Mouse (Mus musculus): ENCODE data around the gene Phactr4.

GRCm38 (mm10) chr4:132373820-132374219 lies 48.5 kb downstream of the Phactr4 start:
- TF ChIP-seq CTCF (IDR thresholded peaks at IDR 0.05 in 2 of 3, conservative IDR thresholded peaks at IDR 0.05 in 1 of 3; ENCODE audit: control insufficient read depth in 1 of 3, insufficient read depth in 1 of 3, low read depth in 2 of 3, low read length in 3 of 3, poor library complexity in 1 of 3, severe bottlenecking in 1 of 3) = no peak
- no peak for TF ChIP-seq UBTF (IDR thresholded peaks at IDR 0.05; ENCODE audit: borderline replicate concordance, insufficient read depth, low read depth, low read length)
- TF ChIP-seq HCFC1 (IDR thresholded peaks at IDR 0.05; ENCODE audit: low read depth, low read length) = no peak
- no peak for TF ChIP-seq TCF12 (IDR thresholded peaks at IDR 0.05; ENCODE audit: low read depth, low read length)
- TF ChIP-seq POLR2A (IDR thresholded peaks at IDR 0.05; ENCODE audit: control insufficient read depth in 1 of 2, insufficient read depth in 1 of 2, low read depth in 1 of 2, low read length in 2 of 2, poor library complexity in 1 of 2) = no peak
- no peak for TF ChIP-seq USF1 (IDR thresholded peaks at IDR 0.05; ENCODE audit: low read depth, low read length)
- no peak for TF ChIP-seq ZKSCAN1 (IDR thresholded peaks at IDR 0.05; ENCODE audit: low read depth, low read length)
- TF ChIP-seq CHD2 (IDR thresholded peaks at IDR 0.05; ENCODE audit: low read length) = no peak
- TF ChIP-seq EP300 (IDR thresholded peaks at IDR 0.05; ENCODE audit: low read depth in 1 of 2, low read length in 2 of 2) = no peak
- no peak for TF ChIP-seq E2F4 (IDR thresholded peaks at IDR 0.05; ENCODE audit: borderline replicate concordance, low read depth, low read length)
- TF ChIP-seq ZNF384 (IDR thresholded peaks at IDR 0.05; ENCODE audit: low read depth, low read length) = no peak
